Mouse (Mus musculus): ENCODE results near the gene BC030499. TPM values are rescaled to one million over a fixed set of nuclear protein-coding genes. Genes with fewer than 3 reads are reported as not detected.
"Not testable (repeated sequence)": the region's sequence is repeated elsewhere in the genome, so short reads cannot be mapped to it uniquely, and the experiment has no call there.

BC030499 gene
- polyA plus RNA-seq, 1 experiment from 2014 or later = 0.87 TPM

DNA sequence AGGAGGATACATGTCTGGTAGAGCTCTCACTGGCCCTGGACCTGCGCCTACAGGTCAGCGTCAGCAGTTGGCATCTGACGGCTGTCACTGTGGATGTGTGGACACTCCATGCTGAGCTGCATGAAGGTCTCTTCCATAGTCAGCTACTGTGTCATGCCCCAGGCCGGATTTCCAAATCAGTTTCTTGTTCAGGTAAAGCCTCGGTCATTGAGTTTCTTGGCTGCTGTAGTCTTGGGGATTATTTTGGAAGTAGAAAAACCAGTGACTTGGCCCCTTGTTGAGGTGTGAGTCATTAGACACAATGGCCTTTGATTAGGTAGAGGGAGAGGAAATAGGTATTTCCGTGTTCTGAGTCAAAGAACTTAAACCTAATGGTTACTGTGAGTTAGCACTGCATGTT, 25.1 kb upstream of the BC030499 start:
- no peak for ATAC-seq
- no peaks in the 10 kb centered on the region; the same call in 1 of the 2 replicates for H3K27me3 ChIP-seq
- H3K4me1 ChIP-seq (replicated peaks) = peaks cover 16% of the 10 kb centered on the region
- H3K9ac ChIP-seq (replicated peaks) = no peak overlapping the region
- no peaks in the 10 kb centered on the region for H3K9me3 ChIP-seq
- no peak overlapping the region for H3K27ac ChIP-seq
- WGBS = 93% methylated on average over 6 of the region's 6 CpGs
- peaks cover 69% of the 10 kb centered on the region for H3K36me3 ChIP-seq
- no peak overlapping the region for H3K4me3 ChIP-seq (replicated peaks)
- no peak overlapping the region for H3K4me2 ChIP-seq (replicated peaks)

DNA sequence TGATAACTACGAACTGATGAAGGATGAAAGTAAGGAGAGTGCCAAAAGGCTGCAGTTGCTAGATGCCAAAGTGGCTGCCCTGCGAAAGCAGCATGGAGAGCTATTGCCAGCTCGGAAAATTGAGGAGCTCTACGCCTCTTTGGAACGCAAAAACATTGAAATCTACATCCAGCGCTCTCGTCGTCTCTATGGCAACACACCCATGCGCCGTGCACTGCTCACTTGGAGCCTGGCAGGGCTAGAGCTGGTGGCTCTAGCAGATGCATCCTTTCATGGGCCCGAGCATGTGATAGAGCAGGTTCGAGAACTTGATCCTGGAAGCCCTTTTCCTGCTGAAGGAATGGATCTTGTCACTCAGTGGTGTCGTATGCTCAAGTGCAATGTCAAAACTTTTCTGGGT, 18.7 kb upstream of the BC030499 start:
- Histone ChIP-seq H3K27ac (no peak overlapping the region), H3K27me3 (no peaks in the 10 kb centered on the region), H3K9me3 (no peaks in the 10 kb centered on the region), H3K9ac (replicated peaks) (no peak overlapping the region), H3K36me3 (peaks cover 94% of the 10 kb centered on the region), H3K4me2 (replicated peaks) (no peak overlapping the region), H3K4me3 (replicated peaks) (no peak overlapping the region), H3K4me1 (replicated peaks) (no peaks in the 10 kb centered on the region)
- WGBS = 90% methylated on average over 13 of the region's 13 CpGs
- ATAC-seq = no peak

- no peak for ATAC-seq
Measured at GRCm38 (mm10) chr11:78275596-78275995, 15.0 kb upstream of the BC030499 start.

DNA sequence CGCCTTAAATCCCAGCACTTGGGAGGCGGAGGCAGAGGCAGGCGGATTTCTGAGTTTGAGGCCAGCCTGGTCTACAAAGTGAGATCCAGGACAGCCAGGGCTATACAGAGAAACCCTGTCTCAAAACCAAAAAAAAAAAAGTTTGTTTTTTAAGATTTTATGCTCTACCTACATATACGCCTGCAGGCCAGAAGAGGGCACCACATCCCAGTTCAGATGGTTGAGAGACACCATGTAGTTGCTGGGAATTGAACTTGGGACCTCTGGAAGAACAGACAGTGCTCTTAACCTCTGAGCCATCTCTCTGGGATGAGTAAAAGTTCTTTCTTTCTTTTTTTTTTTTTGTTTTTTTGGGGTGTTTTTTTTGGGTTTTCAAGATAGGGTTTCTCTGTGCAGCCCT, 14.5 kb upstream of the BC030499 start:
- 91% methylated on average over 4 of the region's 4 CpGs for WGBS
- peaks cover 100% of the 10 kb centered on the region for H3K36me3 ChIP-seq

More at GRCm38 (mm10) chr11:78275596-78275995, 15.0 kb upstream of the BC030499 start:
- no peaks in the 10 kb centered on the region for H3K27me3 ChIP-seq
- H3K27ac ChIP-seq = no peak overlapping the region
- H3K4me2 ChIP-seq (replicated peaks) = no peak overlapping the region
- no peaks in the 10 kb centered on the region for H3K9me3 ChIP-seq
- 93% methylated on average over 1 of the region's 1 CpGs for WGBS
- no peaks in the 10 kb centered on the region for H3K4me1 ChIP-seq (replicated peaks)
- H3K9ac ChIP-seq (replicated peaks) = no peak overlapping the region
- H3K4me3 ChIP-seq (replicated peaks) = no peak overlapping the region
- peaks cover 98% of the 10 kb centered on the region for H3K36me3 ChIP-seq

GRCm38 (mm10) chr11:78278853-78279252, 11.8 kb upstream of the BC030499 start:
- H3K4me3 ChIP-seq (replicated peaks) = no peak overlapping the region
- H3K4me1 ChIP-seq (replicated peaks) = no peaks in the 10 kb centered on the region
- H3K9me3 ChIP-seq = no peaks in the 10 kb centered on the region
- H3K9ac ChIP-seq (replicated peaks) = no peak overlapping the region
- H3K27me3 ChIP-seq = no peaks in the 10 kb centered on the region
- 93% methylated on average over 7 of the region's 7 CpGs for WGBS
- no peak for ATAC-seq
- H3K36me3 ChIP-seq = peaks cover 100% of the 10 kb centered on the region
- no peak overlapping the region for H3K27ac ChIP-seq
- H3K4me2 ChIP-seq (replicated peaks) = no peak overlapping the region

More for the DNA sequence above, 14.5 kb upstream of the BC030499 start:
- H3K27me3 ChIP-seq; H3K9ac ChIP-seq (replicated peaks); H3K4me3 ChIP-seq (replicated peaks); H3K9me3 ChIP-seq; H3K4me1 ChIP-seq (replicated peaks); H3K27ac ChIP-seq; ATAC-seq; H3K4me2 ChIP-seq (replicated peaks): not testable (repeated sequence)

DNA sequence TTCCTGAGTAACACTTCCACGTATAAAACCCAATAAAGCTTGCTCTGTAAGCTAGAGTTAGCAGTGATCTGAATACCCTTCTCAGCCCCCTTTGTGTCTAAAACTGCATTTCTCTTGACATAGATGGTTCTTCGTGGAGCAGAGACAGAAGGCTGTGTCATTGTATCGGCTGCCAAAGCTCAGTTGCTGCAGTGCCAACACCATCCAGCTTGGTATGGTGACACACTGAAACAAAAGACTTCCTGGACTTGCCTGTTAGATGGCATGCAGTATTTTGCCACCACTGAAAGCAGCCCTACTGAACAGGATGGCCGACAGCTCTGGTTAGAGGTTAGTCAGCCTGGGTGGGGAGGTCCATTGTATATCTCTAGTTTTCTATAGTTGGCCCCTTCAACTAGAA, 11.1 kb upstream of the BC030499 start:
- H3K9ac ChIP-seq (replicated peaks) = no peak overlapping the region
- no peak overlapping the region for H3K4me2 ChIP-seq (replicated peaks)
- no peak for ATAC-seq
- no peaks in the 10 kb centered on the region for H3K9me3 ChIP-seq
- 90% methylated on average over 4 of the region's 4 CpGs for WGBS
- peaks cover 100% of the 10 kb centered on the region for H3K36me3 ChIP-seq
- H3K4me1 ChIP-seq (replicated peaks) = no peaks in the 10 kb centered on the region
- H3K27me3 ChIP-seq = no peaks in the 10 kb centered on the region
- no peak overlapping the region for H3K27ac ChIP-seq
- H3K4me3 ChIP-seq (replicated peaks) = no peak overlapping the region

DNA sequence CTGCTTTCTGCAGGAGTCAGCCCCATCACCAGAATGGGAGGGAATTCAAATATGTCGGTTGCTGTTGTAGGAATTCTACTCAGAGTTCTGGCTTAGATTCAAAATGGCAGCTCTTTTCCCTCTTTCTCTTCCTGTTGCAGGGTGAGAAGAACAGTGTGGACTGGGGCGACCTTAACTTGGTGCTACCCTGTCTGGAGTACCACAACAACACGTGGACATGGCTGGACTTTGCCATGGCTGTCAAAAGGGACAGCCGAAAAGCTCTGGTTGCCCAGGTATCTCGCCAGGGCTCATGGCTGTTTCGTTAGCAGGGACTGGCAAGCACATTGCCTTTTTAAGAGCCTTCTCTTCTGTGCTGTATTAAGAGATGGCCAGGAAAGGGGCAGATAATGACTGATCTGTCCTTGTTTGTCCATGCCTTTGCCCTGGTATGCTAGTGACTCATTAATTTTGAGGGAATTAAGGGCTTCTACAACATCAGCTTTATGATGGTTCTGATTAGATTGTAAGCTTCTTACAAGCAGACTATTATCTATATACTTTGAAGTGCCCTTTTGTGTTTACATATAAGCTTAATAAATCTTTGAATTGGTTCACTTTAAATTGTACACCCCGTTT, 1.4 kb upstream of the BC030499 start:
- Histone ChIP-seq H3K9ac (replicated peaks) (no peak overlapping the region), H3K4me3 (replicated peaks) (no peak overlapping the region), H3K9me3 (no peaks in the 10 kb centered on the region), H3K4me2 (replicated peaks) (no peak overlapping the region), H3K4me1 (replicated peaks) (no peaks in the 10 kb centered on the region), H3K27me3 (no peaks in the 10 kb centered on the region), H3K27ac (no peak overlapping the region), H3K36me3 (peaks cover 91% of the 10 kb centered on the region)
- ATAC-seq = no peak
- 92% methylated on average over 7 of the region's 7 CpGs for WGBS

DNA sequence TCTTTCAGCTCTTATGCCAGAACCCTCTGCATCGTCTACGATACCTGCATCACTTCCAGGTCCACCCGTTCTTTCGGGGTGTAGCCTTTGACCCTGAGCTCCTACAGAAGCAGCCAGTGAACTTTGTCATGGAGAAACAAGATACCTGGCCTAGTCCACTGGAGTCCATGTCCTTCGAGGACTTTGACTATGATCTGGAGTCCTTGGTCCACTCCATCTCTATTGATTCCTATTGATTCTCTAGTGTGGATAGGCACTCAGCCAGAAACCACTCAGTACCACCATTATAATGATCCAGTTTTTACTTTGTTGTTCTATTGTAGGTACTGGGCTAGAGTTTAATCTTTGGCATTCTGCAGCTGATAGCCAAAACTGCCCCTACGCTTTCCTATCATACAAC, 3.9 kb downstream of the BC030499 start:
- H3K4me1 ChIP-seq (replicated peaks) = no peaks in the 10 kb centered on the region

GRCm38 (mm10) chr11:78300917-78301316, 10.3 kb downstream of the BC030499 start:
- Histone ChIP-seq H3K27me3 (no peaks in the 10 kb centered on the region), H3K4me3 (replicated peaks) (peak overlapping the region; percentile 77), H3K27ac (peak overlapping the region; percentile 62; the same call in 1 of the 2 replicates), H3K4me2 (replicated peaks) (peak overlapping the region; percentile 99), H3K36me3 (peaks cover 17% of the 10 kb centered on the region), H3K9ac (replicated peaks) (peak overlapping the region; percentile 70), H3K9me3 (no peaks in the 10 kb centered on the region), H3K4me1 (replicated peaks) (peaks cover 10% of the 10 kb centered on the region)
- WGBS = 72% methylated on average over 7 of the region's 7 CpGs
- peak; percentile 70 for ATAC-seq

More for the DNA sequence above, 3.9 kb downstream of the BC030499 start:
- Histone ChIP-seq H3K4me2 (replicated peaks) (no peak overlapping the region), H3K36me3 (peaks cover 39% of the 10 kb centered on the region), H3K27ac (no peak overlapping the region), H3K4me3 (replicated peaks) (no peak overlapping the region), H3K9me3 (no peaks in the 10 kb centered on the region), H3K27me3 (no peaks in the 10 kb centered on the region), H3K9ac (replicated peaks) (no peak overlapping the region)
- ATAC-seq = no peak
- WGBS = 94% methylated on average over 6 of the region's 6 CpGs

GRCm38 (mm10) chr11:78301357-78302084, 10.9 kb downstream of the BC030499 start, which contains the start of gene Spag5:
Gene Spag5, plus strand, starts transcription at chr11:78301529.
- WGBS = under 1% methylated on average over 49 of the region's 49 CpGs
- ATAC-seq = peak; percentile 100
- Histone ChIP-seq H3K4me2 (replicated peaks) (peak within 1 kb of the TSS; percentile 99), H3K4me3 (replicated peaks) (peak within 1 kb of the TSS; percentile 77), H3K27ac (peak within 1 kb of the TSS; percentile 62; the same call in 1 of the 2 replicates), H3K27me3 (no peaks in the 10 kb centered on the region), H3K4me1 (replicated peaks) (peaks cover 10% of the 10 kb centered on the region), H3K9me3 (no peaks in the 10 kb centered on the region), H3K36me3 (peaks cover 17% of the 10 kb centered on the region), H3K9ac (replicated peaks) (peak within 1 kb of the TSS; percentile 70)

DNA sequence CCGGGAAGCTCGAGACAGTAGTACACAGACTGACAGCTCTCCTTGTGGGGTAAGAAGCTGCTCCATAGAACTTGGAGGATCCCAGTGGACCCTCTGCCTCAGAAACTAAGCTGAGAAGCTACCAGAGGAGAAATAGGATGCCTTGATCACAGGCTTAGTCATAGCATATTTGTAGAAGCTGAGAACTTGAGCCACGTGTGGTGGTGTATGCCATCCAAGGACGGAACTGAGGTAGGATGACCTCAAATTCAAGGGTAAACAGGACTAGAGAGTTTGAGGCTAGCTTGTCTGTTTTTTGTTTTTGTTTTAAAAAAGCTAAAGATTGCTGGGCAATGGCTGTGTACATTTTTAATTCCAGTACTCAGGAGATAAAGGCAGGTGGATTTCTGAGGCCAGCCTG, 14.6 kb downstream of the BC030499 start:
- WGBS = 97% methylated on average over 4 of the region's 4 CpGs
- Histone ChIP-seq H3K9ac (replicated peaks) (no peak overlapping the region), H3K27ac (no peak overlapping the region), H3K4me1 (replicated peaks) (peaks cover 10% of the 10 kb centered on the region), H3K27me3 (no peaks in the 10 kb centered on the region), H3K9me3 (no peaks in the 10 kb centered on the region), H3K36me3 (peaks cover 22% of the 10 kb centered on the region), H3K4me3 (replicated peaks) (no peak overlapping the region), H3K4me2 (replicated peaks) (no peak overlapping the region)
- ATAC-seq = no peak

- 75% methylated on average over 8 of the region's 8 CpGs for WGBS
- H3K4me3 ChIP-seq (replicated peaks) = no peak overlapping the region
- ATAC-seq = no peak
- peaks cover 45% of the 10 kb centered on the region for H3K36me3 ChIP-seq
- no peaks in the 10 kb centered on the region for H3K9me3 ChIP-seq
- no peaks in the 10 kb centered on the region for H3K4me1 ChIP-seq (replicated peaks)
- no peaks in the 10 kb centered on the region for H3K27me3 ChIP-seq
- no peak overlapping the region for H3K9ac ChIP-seq (replicated peaks)
- no peak overlapping the region for H3K4me2 ChIP-seq (replicated peaks)
- no peak overlapping the region for H3K27ac ChIP-seq
Measured at GRCm38 (mm10) chr11:78310861-78311511, 20.3 kb downstream of the BC030499 start.
